Mouse (Mus musculus): ENCODE results near the gene AI464131. TPM values are rescaled to one million over a fixed set of nuclear protein-coding genes. Genes with fewer than 3 reads are reported as not detected.

AI464131 gene
- total RNA-seq, 1 experiment, result 6.4 TPM

DNA sequence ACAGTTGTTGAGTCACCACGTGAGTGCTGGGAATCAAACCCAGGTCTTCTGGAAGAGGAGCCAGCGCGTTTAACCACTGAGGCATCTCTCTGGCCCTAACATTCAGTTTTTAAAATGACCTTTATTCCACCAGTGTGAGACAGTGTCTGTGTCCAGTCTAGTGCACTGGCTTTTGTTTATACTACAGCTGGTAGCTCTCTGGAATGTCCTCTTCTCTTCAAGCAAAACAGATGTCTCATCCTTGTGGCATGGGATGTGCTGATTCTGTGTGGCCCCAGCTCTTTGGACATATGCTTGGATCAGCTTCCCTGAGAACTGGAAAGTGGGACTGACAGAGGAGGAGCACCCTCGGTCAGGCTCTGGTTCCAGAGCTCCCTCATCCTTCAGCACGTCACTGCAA is 32.0 kb upstream of the AI464131 start:
- Histone ChIP-seq H3K36me3 (ENCODE audit: control insufficient read depth, insufficient read depth, low read length, poor library complexity, severe bottlenecking) (no peaks in the 10 kb centered on the region), H3K4me1 (ENCODE audit: control insufficient read depth in 2 of 2, insufficient read depth in 2 of 2, low read length in 2 of 2, poor library complexity in 1 of 2) (no peaks in the 10 kb centered on the region; a peak in 1 of 4 replicates), H3K27ac (ENCODE audit: insufficient read depth, low read depth, low read length, poor library complexity, severe bottlenecking) (no peak overlapping the region), H3K4me3 (ENCODE audit: insufficient read depth in 1 of 2, low read depth in 1 of 2, low read length in 2 of 2, poor library complexity in 1 of 2, severe bottlenecking in 1 of 2) (no peak overlapping the region), H3K9ac (ENCODE audit: insufficient read depth, low read depth, low read length, poor library complexity, severe bottlenecking) (no peak overlapping the region), H3K9me3 (ENCODE audit: control insufficient read depth, insufficient read depth, low read depth, low read length) (no peaks in the 10 kb centered on the region)
- no peak for DNase-seq (ENCODE audit: low read depth, low spot score)
- no peak for TF ChIP-seq CHD2 (IDR thresholded peaks at IDR 0.05; ENCODE audit: low read depth, low read length)
- no peak for TF ChIP-seq HCFC1 (IDR thresholded peaks at IDR 0.05; ENCODE audit: borderline replicate concordance, insufficient read depth, low read length)
- in situ Hi-C loops (cut with MboI; ENCODE audit: low sequenced_read_pairs in 2 of 2, unreplicated experiment in 2 of 2), result no loop called here

DNA sequence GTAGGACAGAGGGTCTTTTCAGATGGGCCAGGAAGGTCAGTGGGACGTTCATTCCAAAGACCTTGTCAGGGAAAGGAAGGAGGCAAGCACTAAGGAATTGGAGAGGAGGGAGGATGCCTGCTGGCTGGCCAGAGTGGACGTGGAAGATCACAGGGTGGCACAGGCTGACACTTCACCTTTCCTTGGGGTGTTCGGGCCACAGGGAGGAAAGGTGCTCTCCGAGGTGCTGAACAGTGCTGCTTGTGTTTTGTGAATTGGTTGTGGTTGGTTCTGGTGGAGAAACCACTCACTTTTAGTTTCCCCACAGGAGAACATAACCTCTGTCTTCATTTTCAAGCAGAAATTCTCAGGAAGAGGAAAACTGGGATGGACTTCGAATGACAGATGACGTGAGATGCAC is 29.5 kb upstream of the AI464131 start:
- Histone ChIP-seq H3K36me3 (ENCODE audit: control insufficient read depth, insufficient read depth, low read length, poor library complexity, severe bottlenecking) (no peaks in the 10 kb centered on the region), H3K4me3 (ENCODE audit: insufficient read depth in 1 of 2, low read depth in 1 of 2, low read length in 2 of 2, poor library complexity in 1 of 2, severe bottlenecking in 1 of 2) (no peak overlapping the region), H3K4me1 (ENCODE audit: control insufficient read depth in 2 of 2, insufficient read depth in 2 of 2, low read length in 2 of 2, poor library complexity in 1 of 2) (no peaks in the 10 kb centered on the region; a peak in 1 of 4 replicates), H3K27ac (ENCODE audit: insufficient read depth, low read depth, low read length, poor library complexity, severe bottlenecking) (no peak overlapping the region), H3K9me3 (ENCODE audit: control insufficient read depth, insufficient read depth, low read depth, low read length) (no peaks in the 10 kb centered on the region), H3K9ac (ENCODE audit: insufficient read depth, low read depth, low read length, poor library complexity, severe bottlenecking) (no peak overlapping the region)
- in situ Hi-C loops (cut with MboI; ENCODE audit: low sequenced_read_pairs in 2 of 2, unreplicated experiment in 2 of 2), result no loop called here
- no peak for TF ChIP-seq HCFC1 (IDR thresholded peaks at IDR 0.05; ENCODE audit: borderline replicate concordance, insufficient read depth, low read length)
- TF ChIP-seq ZC3H11A (IDR thresholded peaks at IDR 0.05; ENCODE audit: borderline replicate concordance, low read depth, low read length), result no peak
- TF ChIP-seq MAFK (IDR thresholded peaks at IDR 0.05; ENCODE audit: insufficient read depth, low read depth, low read length), result no peak
- no peak for TF ChIP-seq CHD2 (IDR thresholded peaks at IDR 0.05; ENCODE audit: low read depth, low read length)
- TF ChIP-seq ZNF384 (IDR thresholded peaks at IDR 0.05; ENCODE audit: low read depth, low read length), result no peak
- DNase-seq (ENCODE audit: low read depth, low spot score), result peak; percentile 48

DNA sequence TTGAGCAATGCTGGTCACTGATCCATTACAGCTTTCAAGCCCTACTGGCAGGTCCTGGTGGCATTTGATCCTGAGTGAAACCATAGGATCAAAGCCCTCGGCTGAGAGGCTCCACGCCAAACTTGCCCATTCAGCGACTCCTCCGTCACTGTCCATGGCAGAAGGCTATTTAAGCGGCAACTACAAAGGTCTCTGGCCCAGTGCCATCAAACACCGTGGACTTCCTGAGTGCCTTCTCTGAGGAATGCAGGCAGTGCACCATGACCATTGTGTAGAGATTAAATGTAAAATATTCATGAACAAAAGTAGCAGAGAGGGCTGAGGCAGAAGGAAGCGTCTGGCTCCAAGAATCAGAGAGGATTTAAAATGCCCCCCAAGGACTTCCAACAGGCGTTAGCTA is 25.1 kb upstream of the AI464131 start:
- in situ Hi-C loops (cut with MboI; ENCODE audit: low sequenced_read_pairs in 2 of 2, unreplicated experiment in 2 of 2), result no loop called here

DNA sequence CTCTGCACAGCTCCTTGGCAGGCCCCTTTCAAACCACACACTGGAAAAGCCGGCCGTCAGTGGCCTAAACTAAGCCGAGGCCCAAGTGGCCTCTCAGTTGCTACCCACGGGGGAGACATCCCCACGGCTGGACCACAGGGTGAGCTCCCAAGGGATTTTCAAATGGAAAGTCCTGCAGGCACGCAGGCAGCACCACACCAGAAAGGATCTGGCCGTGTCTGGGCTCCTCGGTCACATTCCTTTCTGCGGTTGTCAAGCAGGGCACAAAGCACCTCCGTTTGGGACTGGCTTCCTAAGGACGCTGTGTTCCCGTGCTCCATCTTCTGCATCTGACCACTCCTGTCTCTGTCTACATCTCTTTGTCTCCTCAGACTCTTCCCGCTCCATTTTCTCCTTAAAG is 24.2 kb upstream of the AI464131 start:
- in situ Hi-C loops (cut with MboI; ENCODE audit: low sequenced_read_pairs in 2 of 2, unreplicated experiment in 2 of 2), result no loop called here
- Histone ChIP-seq H3K9ac (ENCODE audit: insufficient read depth, low read depth, low read length, poor library complexity, severe bottlenecking) (no peak overlapping the region), H3K4me1 (ENCODE audit: control insufficient read depth in 2 of 2, insufficient read depth in 2 of 2, low read length in 2 of 2, poor library complexity in 1 of 2) (no peaks in the 10 kb centered on the region), H3K9me3 (ENCODE audit: control insufficient read depth, insufficient read depth, low read depth, low read length) (no peaks in the 10 kb centered on the region), H3K27ac (ENCODE audit: insufficient read depth, low read depth, low read length, poor library complexity, severe bottlenecking) (no peak overlapping the region), H3K4me3 (ENCODE audit: insufficient read depth in 1 of 2, low read depth in 1 of 2, low read length in 2 of 2, poor library complexity in 1 of 2, severe bottlenecking in 1 of 2) (no peak overlapping the region), H3K36me3 (ENCODE audit: control insufficient read depth, insufficient read depth, low read length, poor library complexity, severe bottlenecking) (no peaks in the 10 kb centered on the region)
- TF ChIP-seq MAFK (IDR thresholded peaks at IDR 0.05; ENCODE audit: insufficient read depth, low read depth, low read length) (no peak), ZC3H11A (IDR thresholded peaks at IDR 0.05; ENCODE audit: borderline replicate concordance, low read depth, low read length) (no peak), HCFC1 (IDR thresholded peaks at IDR 0.05; ENCODE audit: borderline replicate concordance, insufficient read depth, low read length) (no peak), CHD2 (IDR thresholded peaks at IDR 0.05; ENCODE audit: low read depth, low read length) (no peak), ZNF384 (IDR thresholded peaks at IDR 0.05; ENCODE audit: low read depth, low read length) (no peak)
- no peak for DNase-seq (ENCODE audit: low read depth, low spot score)

More for the DNA sequence above, 25.1 kb upstream of the AI464131 start:
- H3K9ac ChIP-seq (ENCODE audit: insufficient read depth, low read depth, low read length, poor library complexity, severe bottlenecking), result no peak overlapping the region
- no peak for TF ChIP-seq CHD2 (IDR thresholded peaks at IDR 0.05; ENCODE audit: low read depth, low read length)
- TF ChIP-seq HCFC1 (IDR thresholded peaks at IDR 0.05; ENCODE audit: borderline replicate concordance, insufficient read depth, low read length), result no peak
- TF ChIP-seq ZNF384 (IDR thresholded peaks at IDR 0.05; ENCODE audit: low read depth, low read length), result no peak
- TF ChIP-seq MAFK (IDR thresholded peaks at IDR 0.05; ENCODE audit: insufficient read depth, low read depth, low read length), result no peak
- no peak for TF ChIP-seq ZC3H11A (IDR thresholded peaks at IDR 0.05; ENCODE audit: borderline replicate concordance, low read depth, low read length)
- no peaks in the 10 kb centered on the region for H3K9me3 ChIP-seq (ENCODE audit: control insufficient read depth, insufficient read depth, low read depth, low read length)
- H3K4me3 ChIP-seq (ENCODE audit: insufficient read depth in 1 of 2, low read depth in 1 of 2, low read length in 2 of 2, poor library complexity in 1 of 2, severe bottlenecking in 1 of 2), result no peak overlapping the region
- H3K27ac ChIP-seq (ENCODE audit: insufficient read depth, low read depth, low read length, poor library complexity, severe bottlenecking), result no peak overlapping the region
- no peaks in the 10 kb centered on the region for H3K36me3 ChIP-seq (ENCODE audit: control insufficient read depth, insufficient read depth, low read length, poor library complexity, severe bottlenecking)
- DNase-seq (ENCODE audit: low read depth, low spot score), result no peak
- no peaks in the 10 kb centered on the region; a peak in 1 of 4 replicates for H3K4me1 ChIP-seq (ENCODE audit: control insufficient read depth in 2 of 2, insufficient read depth in 2 of 2, low read length in 2 of 2, poor library complexity in 1 of 2)

DNA sequence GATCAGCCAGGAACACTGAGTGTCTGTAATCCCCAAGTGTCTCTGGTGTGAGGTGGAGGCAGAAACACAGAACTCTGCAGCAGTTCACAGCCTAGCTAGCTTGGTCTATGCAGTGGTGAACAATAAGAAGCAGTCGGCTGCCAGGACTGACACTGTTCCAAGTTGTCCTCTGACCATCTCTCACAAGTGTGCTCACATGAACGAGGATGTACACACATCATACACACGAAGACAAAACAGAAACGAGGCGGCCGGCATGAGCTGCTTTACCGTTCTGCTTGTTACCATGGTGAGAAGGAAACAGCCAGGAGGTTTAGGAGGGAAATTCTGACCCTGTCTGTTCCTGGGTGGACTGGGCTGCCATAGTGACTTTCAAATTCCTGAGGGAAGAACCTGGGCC is 23.7 kb upstream of the AI464131 start:
- no peaks in the 10 kb centered on the region for H3K36me3 ChIP-seq (ENCODE audit: control insufficient read depth, insufficient read depth, low read length, poor library complexity, severe bottlenecking)
- H3K4me3 ChIP-seq (ENCODE audit: insufficient read depth in 1 of 2, low read depth in 1 of 2, low read length in 2 of 2, poor library complexity in 1 of 2, severe bottlenecking in 1 of 2), result no peak overlapping the region
- TF ChIP-seq HCFC1 (IDR thresholded peaks at IDR 0.05; ENCODE audit: borderline replicate concordance, insufficient read depth, low read length) (no peak), CHD2 (IDR thresholded peaks at IDR 0.05; ENCODE audit: low read depth, low read length) (no peak), MAFK (IDR thresholded peaks at IDR 0.05; ENCODE audit: insufficient read depth, low read depth, low read length) (no peak), ZC3H11A (IDR thresholded peaks at IDR 0.05; ENCODE audit: borderline replicate concordance, low read depth, low read length) (no peak)
- no peaks in the 10 kb centered on the region for H3K4me1 ChIP-seq (ENCODE audit: control insufficient read depth in 2 of 2, insufficient read depth in 2 of 2, low read length in 2 of 2, poor library complexity in 1 of 2)
- in situ Hi-C loops (cut with MboI; ENCODE audit: low sequenced_read_pairs in 2 of 2, unreplicated experiment in 2 of 2), result no loop called here
- no peak overlapping the region for H3K27ac ChIP-seq (ENCODE audit: insufficient read depth, low read depth, low read length, poor library complexity, severe bottlenecking)
- no peak for DNase-seq (ENCODE audit: low read depth, low spot score)
- H3K9me3 ChIP-seq (ENCODE audit: control insufficient read depth, insufficient read depth, low read depth, low read length), result no peaks in the 10 kb centered on the region
- H3K9ac ChIP-seq (ENCODE audit: insufficient read depth, low read depth, low read length, poor library complexity, severe bottlenecking), result no peak overlapping the region

Measured in ES-E14 (cell line).